Mouse (Mus musculus): Measurements from ENCODE around the gene Zfp651.

Gene Zfp651

DNA sequence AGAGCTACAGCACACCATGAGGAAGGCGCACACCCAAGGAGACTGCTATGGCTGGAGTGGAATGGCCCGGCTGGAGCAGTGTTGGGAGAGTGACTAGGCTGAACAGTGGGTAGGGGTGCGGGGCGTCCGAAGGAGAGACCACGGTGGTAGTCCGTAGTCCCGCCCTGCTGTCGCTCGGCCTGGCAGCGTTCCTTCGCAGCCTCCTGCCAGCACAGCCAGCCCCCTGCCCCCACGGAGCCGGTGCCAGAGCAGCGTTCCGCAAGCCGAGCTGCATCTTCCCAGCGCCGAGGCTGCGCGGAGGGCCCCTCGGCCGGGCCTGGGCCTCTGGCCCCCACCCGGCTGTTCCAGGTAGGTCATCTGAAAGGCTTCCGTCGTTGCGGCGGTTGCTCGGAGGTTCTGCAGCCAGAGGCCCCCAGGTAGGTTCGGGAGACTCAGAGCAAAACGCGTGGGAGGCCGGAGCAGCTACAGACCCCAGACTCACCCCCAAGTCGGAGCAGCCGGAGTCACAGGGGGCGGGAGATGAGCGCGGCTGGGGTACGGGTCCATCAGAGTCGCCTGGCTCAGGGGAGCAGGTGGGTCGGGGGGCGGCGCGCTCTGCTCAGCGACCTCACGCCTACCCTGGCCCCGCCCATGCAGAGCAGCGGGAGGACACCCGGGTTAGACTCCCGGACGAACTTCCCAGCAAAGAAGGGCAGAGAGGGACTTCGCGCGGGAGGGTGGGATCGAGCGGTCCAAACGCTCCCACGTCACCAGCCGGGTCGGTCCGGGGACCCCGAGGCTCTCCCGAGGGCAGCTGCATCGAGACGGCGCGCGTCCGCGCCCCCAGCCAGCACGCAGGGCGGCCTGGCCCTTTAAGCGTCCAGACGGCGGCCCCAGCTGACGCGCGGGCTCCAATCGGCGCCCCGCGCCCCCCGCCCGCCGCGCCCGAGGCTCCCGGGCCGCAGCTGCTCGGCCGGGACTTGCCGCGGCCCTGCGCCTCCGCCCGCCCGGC is at the start of gene Zfp651:
Gene Zfp651 (plus strand): TSS at position 240 of the 991 bp plus-strand sequence.
- in situ Hi-C loops (cut with MboI): no loop called here

DNA sequence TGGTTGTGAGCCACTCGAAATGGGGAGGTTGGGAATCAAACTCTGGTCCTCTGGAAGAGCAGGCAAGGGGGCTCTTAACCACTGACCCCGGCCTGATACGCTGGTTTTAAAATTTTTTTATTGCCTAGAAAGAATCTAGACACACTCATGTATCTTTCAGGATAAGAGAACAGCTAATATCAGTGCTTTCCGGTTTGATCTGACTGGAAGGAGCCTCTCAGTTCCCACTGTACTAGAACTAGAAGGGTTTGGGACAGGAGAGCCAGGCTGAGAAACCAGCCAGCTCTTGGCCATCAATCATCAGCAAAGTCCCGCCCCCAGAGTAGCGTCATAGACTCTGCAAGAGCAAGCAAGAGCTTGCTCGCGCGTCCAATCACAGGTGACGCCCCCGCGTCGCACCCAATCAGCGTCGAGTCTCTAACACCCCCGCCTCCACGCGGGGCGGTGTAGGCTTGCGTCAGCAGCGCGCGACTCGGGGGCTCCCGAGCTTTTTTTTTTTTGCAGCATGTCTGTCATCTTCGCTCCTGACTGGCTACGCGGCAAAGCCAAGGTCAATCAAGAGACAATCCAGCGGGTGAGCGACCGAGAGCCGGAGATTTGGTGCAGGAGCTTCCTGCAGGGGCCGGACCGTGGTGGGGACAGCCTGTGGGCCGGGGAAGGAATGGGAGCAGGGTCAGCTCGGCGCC is 49.1 kb upstream of the Zfp651 start, which contains the start of gene Ss18l2:
Gene Ss18l2 (plus strand): TSS at position 432 of the 686 bp plus-strand sequence.
- in situ Hi-C loops (cut with MboI): no loop called here

DNA sequence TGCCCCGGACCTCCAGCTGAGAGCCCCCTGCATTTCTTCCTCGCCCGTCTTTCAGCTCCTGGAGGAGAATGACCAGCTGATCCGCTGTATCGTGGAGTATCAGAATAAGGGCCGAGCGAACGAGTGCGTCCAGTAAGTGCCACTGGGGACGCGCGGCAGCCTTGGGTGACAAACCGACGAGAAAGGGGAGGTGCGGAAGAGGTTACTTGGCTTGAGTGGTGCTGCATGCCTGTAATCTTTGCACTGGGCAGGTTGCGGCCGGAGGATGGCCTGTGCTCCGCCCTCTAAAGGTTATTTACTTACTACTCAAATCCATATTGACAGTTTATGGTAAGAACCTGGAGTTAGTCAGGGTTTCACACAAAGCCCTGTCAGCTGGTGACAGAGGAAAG is 48.5 kb upstream of the Zfp651 start:
- in situ Hi-C loops (cut with MboI): no loop called here

DNA sequence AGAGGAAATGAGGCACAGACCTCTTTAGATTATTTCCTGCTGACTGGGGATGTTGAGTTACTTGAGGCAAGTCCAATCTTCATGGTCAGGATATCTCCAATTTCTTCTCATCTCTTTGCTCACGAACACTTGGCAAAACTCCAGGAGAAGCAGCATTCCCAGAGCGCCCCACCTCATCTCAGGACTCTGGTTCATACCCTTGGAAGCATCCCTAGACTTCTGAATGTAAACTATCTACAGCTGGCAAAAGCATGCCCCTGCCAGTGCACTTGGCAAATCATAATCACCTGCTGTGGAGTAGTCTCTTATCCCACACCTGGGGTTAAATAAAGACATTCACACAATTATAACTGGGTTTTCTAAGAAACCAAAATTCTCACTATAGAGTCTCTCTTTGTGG is 42.1 kb upstream of the Zfp651 start:
- in situ Hi-C loops (cut with MboI): no loop called here

DNA sequence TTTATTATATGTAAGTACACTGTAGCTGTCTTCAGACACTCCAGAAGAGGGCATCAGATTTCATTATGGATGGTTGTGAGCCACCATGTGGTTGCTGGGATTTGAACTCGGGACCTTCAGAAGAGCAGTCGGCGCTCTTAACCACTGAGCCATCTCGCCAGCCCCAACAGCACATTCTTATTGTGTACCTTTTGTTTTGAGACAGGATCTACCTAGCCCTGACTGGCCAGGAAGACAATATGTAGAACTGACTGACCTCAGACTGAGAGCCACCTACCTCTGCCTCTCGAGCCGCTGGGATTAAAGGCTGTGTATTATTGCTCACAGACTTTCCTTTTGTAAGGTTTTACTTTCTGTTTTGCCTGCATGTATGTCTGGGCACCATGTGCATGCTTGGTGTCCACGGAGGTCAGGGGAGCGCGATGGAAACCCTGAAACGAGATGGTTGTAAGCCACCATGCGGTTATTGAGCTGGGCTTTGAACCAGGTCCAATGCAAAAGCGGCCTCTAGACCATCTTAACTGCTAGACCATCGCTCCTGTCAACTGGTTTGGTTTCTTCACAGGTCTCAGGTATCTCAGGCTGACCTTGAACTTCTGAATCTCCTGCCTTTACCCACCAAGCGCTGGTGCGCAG is 40.9 kb upstream of the Zfp651 start:
- in situ Hi-C loops (cut with MboI): no loop called here

DNA sequence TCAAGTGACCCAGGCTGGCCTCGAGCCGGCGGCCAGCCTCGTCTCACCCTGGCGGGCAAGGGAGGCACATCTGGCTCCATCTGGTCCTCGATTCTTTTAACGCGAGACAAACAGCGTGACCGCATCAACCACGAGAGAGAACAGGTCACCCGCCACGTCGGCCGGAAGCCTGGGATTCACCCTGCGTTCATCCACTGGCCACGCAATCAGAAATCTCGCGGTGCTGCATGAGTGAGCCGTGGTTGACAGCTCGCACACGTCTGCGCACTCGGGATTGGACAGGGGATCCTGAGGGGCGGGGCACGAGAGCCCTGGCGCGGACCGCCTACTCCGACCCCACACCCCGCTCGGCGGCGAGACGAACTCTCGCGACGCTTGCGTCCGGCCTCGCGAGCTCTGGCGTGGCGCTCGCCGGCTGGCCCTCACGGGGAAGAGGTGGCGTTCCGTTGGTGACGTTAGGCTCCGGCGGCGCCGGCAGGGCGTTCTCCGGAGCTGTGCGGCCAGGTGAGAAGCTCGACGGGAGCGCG is 40.3 kb upstream of the Zfp651 start, which contains the start of gene Nktr:
Gene Nktr (plus strand): TSS at position 378 of the 527 bp plus-strand sequence.
- in situ Hi-C loops (cut with MboI): no loop called here

DNA sequence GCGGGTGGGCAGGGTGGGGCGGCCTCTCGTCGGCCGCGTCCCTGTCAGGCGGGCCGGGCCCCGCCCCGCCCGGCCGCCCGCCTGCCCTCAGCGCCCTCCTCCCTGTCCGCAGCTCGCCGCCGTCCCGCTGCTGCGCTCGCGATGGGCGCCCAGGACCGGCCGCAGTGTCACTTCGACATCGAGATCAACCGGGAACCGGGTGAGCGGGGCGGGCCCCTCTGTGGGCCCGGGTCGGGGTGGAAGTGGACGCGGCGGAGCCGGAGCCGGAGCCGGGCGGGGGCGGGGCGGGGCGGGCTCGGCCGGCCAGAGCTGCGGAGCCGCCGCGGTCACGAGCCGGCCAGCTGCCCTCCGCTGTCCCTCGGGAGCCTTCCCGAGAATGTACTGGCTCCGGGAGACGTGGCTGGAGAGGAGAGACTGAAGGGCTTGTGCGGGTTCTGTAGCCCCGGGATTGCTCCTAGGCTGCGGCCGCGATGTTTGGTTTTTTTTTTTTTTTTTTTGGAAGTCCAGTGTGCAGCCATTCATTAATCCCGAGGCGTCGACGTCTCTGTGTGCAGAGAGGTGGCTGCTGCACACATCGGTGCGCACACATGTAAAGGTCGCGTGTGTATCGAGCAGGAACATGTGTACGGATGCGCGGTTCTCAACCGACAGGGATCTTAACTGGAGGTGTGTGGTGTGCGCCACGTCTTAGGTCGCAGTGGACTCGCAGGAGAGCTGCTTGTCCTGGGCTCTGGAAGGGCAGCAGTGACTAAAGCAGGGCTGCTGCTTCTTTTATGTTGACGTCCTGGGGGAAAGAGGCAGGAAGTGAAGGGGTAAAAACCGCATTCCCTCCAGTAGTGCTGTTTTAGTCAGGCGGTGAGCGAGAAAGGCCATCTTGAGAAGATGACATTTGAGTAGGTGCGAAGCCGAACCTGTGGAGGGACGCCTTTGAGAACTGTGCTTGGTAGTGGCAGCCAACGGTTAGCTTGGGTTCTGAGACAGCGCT is 39.5 kb upstream of the Zfp651 start:
- in situ Hi-C loops (cut with MboI): no loop called here

DNA sequence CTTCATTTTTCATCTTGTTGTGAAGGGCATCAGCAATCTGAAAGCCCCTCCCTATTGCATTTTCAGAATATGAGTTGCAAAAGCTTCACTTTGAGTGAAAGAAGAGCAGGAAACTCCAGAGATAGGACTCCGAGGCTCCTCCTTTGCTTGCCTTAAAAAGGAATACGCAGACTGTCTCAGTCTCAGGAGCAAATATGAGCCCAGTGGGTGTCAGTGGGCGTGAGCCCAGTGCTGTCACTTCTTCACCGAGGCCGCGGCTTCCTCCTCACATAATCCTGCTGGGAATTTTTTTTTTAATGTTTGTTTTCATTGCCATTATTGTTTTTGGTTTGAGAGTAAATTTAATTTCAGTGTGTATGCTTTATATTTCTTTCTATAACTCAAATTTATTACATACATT is 18.6 kb upstream of the Zfp651 start:
- in situ Hi-C loops (cut with MboI): no loop called here

DNA sequence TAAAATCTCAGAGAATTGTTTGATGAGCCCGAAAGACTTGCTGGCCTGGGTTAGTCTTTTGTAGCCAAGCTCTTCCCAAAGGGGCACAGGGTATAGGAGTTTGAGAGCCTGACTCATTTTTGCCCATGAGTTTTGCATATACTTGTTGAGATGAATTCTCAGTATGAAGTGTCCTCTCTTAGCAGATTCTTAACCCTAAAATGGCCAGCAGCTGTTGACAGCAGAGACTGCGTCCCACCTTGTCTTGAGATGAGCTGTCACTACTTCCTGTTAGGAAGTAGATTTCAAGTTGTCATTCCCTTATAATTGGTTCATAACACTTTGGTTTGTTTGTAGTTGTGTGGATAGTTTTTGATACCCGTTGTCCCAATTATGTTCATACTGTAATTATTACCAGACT is 18.0 kb upstream of the Zfp651 start:
- in situ Hi-C loops (cut with MboI): no loop called here

DNA sequence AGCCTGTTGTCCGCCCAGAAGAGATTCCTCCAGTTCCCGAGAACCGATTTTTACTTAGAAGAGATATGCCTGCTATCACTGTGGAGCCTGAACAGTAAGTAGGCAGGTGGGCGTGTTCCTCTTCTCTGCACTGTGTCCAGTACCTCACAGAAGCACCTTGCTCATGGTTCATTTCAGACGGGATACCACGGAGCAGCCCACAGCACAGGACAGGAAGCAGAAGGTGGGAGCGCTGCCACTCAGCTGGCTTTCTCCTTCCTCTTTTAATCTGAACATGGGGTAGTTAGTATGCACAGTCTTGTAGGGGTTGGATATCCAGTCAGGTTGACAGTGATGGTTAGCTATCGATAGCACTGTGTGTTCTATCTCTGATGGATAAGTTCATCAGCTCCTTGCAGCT is 15.1 kb upstream of the Zfp651 start:
- in situ Hi-C loops (cut with MboI): no loop called here

DNA sequence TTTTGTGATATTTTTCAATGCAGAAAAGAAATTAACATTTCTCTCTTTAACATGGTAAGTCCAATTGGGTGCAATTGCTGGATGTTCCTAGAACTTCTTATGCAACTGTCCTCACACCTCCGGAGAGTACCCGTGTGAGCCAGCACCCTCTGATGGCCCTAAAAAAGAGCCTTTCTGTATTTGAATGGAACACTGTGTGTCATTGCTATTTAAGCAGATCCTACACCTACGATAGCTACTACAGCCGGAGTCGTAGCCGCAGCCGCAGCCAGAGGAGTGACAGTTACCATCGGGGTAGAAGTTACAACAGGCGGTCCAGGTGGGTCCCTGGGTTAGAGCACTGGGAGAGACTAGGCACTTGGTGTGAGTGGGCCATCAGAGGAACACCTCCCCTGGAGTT is 6.4 kb upstream of the Zfp651 start:
- in situ Hi-C loops (cut with MboI): no loop called here

DNA sequence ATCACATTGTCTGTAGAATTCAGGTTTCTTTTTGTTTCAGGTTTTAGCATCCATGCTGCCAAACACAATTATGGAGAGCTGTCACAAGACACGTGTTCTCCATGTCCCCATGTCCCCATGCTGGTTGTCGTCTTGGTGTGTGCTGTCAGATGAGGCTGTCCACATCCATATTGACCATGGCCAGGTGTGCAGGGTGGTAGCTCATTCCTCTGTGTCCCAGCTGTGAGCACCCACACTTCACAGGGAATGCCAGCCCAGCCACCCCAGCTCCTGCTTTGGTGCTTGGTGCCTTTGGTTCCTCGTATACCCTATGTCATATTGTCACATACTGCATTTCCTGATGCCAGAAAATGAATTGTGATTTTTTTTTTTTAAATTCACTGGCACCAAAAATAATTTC is 4.5 kb upstream of the Zfp651 start:
- in situ Hi-C loops (cut with MboI): no loop called here

DNA sequence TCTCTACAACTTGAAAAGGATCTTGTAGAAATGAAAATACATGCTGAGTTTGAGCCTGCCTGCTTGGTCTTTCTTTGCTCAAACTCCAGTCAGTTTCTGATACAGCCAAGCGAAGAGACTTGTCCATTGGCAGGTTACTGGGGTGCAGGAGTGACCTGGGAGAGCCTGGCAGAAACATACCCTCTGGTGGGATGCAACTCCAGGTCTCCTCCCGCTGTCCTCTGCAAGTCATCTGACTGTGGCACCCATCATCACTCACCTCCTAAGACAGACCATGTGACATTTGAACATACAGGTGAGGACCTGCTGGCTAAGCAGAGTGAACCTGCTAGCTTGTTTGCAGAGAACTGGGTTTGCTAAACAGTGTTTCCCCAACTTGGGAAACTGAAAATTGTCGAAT is 2.3 kb upstream of the Zfp651 start:
- in situ Hi-C loops (cut with MboI): no loop called here

DNA sequence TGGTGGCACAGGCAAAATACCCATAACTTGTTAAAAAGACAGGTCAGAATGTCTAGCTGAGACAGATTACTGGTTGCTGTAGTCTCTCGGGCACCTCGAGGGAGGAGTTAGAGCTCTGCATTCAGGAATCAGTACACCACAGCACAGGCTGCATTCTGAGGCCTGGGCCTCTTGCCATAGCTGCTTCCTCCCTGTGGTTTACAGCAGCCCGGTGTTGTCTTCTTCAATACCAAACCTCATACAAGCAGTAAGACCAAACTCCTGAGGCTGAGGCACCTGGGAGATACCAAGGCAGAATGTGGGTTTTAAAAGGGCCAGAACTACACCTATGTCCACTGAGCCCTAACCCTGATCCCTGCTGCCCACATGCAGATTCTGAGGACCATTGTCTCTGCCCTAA is 1.7 kb upstream of the Zfp651 start:
- in situ Hi-C loops (cut with MboI): no loop called here

DNA sequence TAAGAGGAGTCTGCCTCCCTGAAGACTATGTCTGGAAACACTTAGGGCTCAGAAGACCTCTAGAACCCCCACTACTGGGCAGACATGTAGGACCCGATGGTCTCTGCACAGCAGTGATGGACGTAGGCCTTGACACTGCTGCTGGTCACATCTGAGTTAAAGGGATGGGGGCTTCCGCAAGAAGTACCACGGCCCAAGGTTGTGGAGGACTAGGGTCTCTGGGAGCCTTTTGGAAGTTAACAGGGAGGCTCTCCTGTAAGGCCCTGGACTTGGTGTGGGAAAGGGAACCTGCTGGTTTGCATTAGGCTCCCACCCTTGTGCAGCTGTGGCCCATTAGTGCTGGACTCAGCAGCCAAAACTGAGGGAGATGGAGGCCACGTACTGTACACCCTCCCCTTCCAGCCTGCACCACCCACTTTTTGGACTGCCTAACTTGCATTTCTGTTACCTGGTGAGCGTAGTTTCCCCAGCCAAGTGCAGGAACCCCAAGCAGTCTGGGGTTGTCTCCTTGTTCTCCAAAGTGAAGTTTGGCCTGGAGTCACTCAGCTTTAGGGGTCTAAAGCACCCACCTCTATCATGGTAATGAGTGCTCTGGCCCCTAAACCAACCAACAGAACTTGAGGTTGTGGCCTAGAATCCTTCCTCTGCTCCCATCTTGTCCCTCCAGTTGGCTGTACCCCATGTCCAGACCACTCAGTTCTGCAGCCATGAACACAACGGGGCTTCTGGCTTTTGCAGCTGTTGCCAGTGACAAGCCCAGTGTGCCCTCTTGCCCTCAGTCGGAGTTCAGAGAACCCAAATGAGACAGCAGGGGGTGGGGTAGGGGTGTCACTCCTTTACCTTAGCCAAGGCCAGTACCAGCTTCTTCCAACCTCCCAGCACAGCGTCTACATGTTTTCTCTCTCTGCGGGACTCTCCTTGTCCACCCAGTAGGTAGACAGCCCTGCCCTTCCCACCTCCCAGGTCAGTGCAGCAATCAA is 1.0 kb upstream of the Zfp651 start:
- in situ Hi-C loops (cut with MboI): no loop called here

DNA sequence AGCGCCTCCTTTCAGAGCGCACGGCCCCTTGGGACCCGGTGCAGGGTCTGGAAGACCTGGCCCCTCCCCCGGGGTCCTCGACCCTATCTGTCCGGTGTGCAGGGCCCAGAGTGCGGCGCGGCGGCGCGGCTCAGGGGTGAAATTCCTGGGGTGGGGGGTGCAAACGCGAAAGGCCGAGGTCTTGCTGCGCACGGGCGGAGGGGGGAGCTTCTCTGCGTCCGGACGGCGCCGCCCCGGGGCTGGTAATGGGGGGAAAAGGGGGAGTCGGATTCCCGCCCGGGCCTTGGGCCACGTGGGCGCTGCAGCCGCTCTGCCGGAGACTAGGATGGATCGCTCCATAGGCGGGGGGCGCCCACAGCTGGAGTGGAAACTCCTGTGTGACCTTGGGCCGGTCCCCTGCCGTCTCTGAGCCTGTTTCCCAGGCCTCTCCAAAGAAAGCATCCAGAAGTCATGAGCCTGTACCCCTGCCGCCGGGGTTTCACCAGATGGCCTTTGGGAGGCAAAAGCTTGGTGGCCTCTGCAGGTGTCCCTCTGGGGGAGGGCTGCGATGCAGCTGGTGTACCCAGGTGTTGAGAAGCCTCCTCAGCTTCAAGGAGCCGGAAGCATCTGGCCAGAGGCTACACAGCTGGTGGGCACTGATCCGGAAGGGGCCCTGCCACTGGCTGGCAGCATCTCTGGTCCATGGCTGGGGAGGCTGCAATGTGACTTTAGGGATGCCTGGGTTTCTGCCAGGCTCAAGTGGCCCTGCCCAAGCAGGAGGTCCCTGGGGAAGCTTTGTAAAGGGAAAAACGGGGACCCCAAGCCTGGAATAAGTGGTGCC is 1.4 kb downstream of the Zfp651 start:
- in situ Hi-C loops (cut with MboI): no loop called here

DNA sequence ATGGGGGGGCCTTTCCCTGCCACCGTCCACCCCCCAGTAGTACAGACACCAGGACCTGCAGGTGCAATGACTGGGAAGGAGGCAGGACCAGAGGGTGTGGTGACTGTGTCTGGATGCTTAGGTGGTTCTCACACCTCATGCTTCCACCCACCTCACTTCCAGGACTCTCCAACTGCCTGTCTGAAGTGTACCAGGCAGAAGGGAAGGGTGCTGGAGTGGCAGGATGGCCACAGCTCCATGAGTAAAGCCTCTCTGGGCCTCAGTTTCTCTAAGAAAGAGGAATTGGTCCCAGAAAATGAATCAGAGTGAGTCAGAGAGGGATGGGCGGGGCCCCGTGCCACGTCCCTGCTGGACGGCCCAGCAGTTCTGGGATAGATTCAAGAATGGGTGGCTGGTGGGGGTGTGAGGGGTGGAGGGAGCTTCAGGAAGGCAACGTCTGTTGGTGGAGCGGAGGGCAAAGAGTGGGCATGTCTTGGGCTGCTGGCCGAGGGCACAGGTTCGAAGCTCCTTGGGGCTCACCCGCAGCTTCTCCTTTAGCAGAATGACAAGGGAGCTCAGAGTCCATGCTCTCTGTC is 2.0 kb downstream of the Zfp651 start:
- in situ Hi-C loops (cut with MboI): no loop called here

DNA sequence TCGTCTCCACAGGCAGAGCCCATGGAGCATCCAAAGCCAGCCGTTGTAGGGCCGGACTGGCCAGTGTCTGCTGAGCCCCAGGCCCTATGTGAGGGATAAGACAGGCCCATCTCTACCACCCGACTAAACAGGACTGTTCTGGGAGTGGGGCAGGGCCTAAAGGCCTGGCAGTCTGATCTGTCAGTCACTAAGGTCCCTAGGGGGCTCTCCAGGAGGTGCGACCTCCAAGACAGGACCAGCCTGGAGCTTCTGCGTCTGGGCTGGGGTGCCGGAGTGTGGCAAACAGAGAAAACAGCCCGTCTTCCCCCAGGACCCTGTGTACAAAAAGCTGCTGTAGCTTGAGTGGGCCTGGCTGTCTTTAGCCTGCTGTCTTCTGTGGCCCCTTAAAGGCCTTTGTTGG is 2.7 kb downstream of the Zfp651 start:
- in situ Hi-C loops (cut with MboI): no loop called here

DNA sequence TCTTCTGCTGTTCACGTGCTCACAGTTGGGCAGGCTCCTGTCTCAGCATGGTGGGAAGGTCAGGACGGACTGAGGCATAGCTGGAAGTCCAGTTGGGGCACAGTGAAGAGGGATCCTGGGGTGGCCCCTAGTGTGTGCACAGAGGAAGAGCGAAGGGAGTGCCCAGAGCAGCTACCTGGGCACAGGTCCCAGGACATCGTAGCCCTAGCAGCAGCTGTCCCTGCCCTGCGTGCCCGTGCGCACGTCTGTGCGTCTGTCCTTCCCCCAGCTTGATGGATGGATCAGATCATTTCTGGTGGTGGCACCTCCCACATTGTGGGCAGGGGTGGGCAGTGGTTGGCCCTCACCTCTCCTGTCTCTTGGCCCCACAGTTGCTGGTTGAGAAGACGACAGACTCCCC is 3.1 kb downstream of the Zfp651 start:
- in situ Hi-C loops (cut with MboI): no loop called here
